Mouse (Mus musculus): ENCODE results near the gene Slc16a14.

Gene Slc16a14

GRCm38 (mm10) chr1:84866706-84867230 lies 68.2 kb downstream of the Slc16a14 start:
- DNase-seq (ENCODE audit: low read depth, low spot score): no peak

- DNase-seq (ENCODE audit: low read depth, low spot score): no peak
Measured at GRCm38 (mm10) chr1:84866231-84866630, 68.7 kb downstream of the Slc16a14 start.

GRCm38 (mm10) chr1:84864645-84865044 lies 70.3 kb downstream of the Slc16a14 start:
- DNase-seq (ENCODE audit: low read depth, low spot score): no peak

- no peak for DNase-seq (ENCODE audit: low read depth, low spot score)
Measured at GRCm38 (mm10) chr1:84861255-84861630, 73.7 kb downstream of the Slc16a14 start.

- no peak for DNase-seq (ENCODE audit: low read depth, low spot score)
Measured at GRCm38 (mm10) chr1:84860360-84861254, 74.3 kb downstream of the Slc16a14 start.

- DNase-seq (ENCODE audit: low read depth, low spot score): no peak
Measured at GRCm38 (mm10) chr1:84859597-84859996, 75.3 kb downstream of the Slc16a14 start.

All from skeletal muscle tissue, adult 2 months (tissue).